Mouse (Mus musculus) left cerebral cortex, postnatal 14 days (tissue): ENCODE measurements at regions not wholly inside any gene's neighbourhood (a gene's known extent, or its start where the extent isn't known, plus 50 kb on each side); places are given as distances from the start of the nearest gene placed in this dataset.

Experiments used
- DNase-seq, 2 experiments: peaks; one replicate each; pipeline ENCODE4 v3.0.0; 2021 to 2022; ENCODE audit warnings: low spot score in 2 of 2, mixed read lengths in 1 of 2
- intact Hi-C: fragments of 180-260 bp; cut with DNase I; formaldehyde crosslinking; loops from one replicate; pipeline ENCODE4 v1.15.1; 2025

DNA sequence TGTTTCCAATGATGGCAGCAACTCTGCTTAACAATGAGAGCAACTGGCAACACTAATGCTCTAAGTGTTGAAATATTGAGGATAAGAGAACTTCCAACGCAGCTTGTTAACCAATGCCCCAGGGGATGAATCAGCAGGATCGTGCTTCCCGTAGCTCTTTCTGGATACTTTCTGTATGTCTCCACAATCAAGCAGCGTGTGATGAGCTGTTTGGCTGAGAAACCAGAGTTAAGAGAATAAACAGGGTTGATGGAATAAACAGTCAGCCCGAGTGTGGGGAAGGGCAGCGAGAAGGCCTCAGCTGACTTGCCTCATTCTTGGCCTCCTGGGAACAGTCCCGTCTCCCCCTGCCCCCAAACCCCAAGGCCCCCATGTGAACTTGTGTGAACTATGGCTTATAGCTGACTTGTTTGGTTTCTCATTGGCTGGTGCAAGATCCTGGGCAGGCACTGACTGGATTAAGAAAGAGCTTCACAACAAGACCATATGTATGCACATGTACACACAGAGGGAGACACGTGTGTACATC lies 264.6 kb upstream of the Rnaseh2b start:
- no peak for DNase-seq
- intact Hi-C loops = no loop called here

DNA sequence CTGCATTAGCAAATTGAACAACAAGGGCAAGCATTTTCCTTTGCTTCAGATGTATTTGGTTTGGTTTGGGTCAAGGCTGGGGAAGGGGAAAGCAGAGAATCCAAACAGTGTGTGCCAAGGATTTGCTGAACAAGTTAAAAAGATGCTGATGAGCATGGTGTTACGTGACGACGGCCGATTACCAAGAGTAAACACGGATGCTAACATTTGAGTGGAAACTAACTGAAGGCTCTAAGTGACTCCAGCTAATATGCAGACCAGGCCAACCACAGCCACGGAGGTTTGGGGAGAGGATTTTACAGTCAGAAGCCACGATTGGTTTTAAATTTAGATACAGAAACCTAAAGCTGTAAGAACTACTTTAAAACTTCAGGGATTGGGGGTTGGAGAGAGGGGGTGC lies 262.3 kb upstream of the Rnaseh2b start:
- intact Hi-C loops = no loop called here
- no peak for DNase-seq

DNA sequence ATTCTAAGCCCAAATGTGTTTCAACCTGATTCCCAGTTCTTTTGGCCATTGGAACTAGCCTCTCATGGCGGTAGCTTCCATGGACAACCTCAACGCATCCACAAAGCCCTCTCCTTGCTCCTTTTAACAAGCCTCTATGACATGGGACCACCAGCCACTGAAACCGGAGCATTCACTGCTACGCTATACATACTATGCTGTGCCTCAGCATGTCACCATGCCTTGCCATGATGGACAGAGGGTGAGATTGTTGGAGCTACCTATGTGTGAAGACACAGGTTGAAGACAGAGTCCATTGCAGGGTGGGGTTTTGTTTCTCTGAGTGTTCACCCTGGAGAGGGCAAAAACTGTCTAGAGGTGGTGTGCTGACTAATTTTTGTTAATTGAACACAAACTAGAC lies 258.7 kb upstream of the Rnaseh2b start:
- intact Hi-C loops = no loop called here
- no peak for DNase-seq

DNA sequence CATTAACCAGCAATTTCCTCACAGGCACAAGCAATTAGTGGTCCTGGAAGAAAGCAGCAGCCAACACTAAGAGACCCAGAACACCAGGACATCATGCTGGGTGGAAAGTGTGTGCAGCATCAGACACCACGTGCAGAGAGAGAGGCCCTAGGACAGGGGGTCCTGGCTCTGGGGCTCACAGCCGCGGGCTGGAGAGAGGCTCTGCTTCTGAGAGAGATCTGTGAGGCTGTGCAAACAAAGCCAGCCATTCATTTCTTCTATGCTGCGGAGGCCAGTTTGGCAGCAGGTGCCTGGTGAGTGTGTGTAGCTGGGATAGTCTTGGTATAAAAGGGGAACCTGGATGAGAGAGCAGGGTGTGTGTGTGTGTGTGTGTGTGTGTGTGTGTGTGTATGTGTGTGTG lies 257.7 kb upstream of the Rnaseh2b start:
- peak; percentile 21 to 31 for DNase-seq
- intact Hi-C loops = no loop called here

DNA sequence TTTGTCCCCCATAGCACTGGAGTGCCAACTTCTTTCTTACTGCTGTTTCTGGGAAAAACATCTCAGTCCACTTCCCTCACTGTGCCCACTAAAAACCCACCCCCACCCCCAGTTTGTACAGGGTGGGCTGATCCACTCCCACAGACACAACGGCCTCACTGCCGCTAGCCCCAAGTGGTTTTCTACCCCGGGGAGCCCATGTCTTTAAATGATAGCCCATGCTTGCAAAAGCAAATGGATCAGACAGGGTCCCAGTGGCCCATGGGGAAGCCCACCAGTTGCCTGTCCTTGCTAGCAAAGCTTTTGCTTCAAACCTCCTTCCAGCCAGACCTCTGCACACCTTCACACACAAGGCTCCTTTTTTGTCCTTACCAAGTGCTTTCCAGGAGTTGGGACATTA lies 257.0 kb upstream of the Rnaseh2b start:
- intact Hi-C loops = no loop called here

DNA sequence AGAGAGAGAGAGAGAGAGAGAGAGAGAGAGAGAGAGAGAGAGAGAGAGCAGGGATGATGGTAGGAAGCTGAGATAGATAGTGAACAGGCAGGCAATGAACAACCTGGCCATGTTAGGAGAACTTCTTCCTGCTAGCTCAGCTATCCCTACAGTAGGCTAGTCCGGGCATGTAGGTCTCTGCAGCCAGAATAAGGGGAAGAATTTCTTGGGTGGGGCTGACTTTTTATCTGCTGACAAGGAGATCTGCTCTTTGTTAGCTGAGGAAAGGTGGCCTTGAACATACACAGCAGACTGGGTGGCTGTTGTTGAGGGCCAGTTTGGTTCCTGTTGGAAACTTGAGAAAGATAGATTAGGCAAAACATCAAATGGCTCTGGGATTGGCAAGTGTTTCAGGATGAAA lies 254.9 kb upstream of the Rnaseh2b start:
- DNase-seq = no peak
- intact Hi-C loops = no loop called here

More for the DNA sequence above, 257.0 kb upstream of the Rnaseh2b start:
- DNase-seq = no peak

DNA sequence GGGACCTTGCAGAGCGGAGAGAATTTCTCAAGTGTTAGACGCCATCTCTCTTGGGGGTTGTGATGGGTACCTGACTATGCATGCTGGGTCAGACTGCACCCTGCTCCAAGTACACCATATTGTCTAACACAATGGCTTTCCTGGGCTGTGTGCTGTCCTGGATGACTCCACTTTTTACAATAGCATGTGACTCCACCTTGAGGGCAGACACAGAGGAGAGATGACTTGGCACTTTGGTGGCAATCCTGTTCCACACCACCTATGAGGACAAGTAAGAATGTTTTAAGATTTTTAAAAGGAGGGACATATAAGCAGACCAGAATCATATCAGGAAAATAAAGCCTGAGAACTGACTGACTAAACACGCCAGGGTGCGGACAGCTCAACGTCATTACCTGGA lies 254.5 kb upstream of the Rnaseh2b start:
- no peak for DNase-seq
- intact Hi-C loops = no loop called here

DNA sequence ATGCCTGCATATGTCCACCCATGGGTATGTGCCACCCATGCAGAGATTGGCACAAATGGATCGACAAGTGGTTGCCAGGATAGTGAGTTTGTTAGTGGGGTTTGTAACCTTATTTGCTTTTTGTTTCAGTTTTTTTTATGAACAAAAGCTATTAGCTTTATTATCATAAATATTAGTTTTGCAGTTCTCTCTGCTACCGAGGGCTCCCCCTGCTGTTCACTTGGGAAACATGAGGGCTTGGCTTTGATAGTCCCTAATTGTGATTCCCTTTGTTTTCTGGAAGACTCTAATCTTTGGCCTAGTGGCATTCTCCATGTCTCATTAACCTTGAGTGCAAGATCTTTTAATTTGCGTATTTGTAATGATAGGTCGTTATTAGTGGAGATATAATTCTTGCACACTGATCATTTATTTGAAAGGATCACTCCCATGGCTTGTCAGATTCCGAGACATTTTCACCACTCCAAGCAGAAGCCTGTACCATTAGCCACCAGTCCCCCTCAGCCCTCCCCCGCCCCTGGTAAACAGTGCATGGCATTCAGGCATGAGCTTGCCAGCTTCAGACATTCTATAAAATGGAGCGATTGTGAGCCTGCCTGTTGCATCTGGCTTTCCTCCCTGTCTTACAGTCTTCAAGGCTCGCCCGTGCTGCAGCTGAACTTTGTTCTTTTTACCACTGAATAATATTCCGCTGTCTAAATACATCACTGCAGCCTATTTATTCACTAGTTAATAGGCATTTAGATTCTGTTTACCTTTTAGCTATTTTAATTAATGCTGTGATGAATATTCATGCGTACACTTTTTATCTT lies 249.9 kb upstream of the Rnaseh2b start:
- peak; percentile 28 to 72 for DNase-seq
- intact Hi-C loops = loop anchor here (1.0 to 10.0 kb wide), 4 partner anchors 360 to 468 kb away; partner anchors contain the start of gene Gucy1b2

DNA sequence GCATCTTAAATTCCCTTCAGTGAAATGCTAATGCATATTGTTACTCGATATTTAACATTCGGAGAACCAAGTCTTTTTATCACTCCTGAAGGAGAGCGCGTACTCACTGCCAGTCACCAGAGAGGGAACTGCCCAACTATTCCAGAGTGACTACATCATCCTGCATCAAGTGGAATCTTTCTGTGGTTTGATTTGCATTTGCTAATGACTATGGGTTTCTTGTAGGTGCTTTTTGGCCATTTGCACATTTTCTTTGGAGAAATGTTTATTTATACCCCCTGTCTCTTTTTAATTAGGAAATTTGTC lies 249.3 kb upstream of the Rnaseh2b start:
- intact Hi-C loops = loop anchor here (10.0 kb wide), 3 partner anchors 388 to 468 kb away; partner anchors contain the start of gene Gucy1b2
- DNase-seq = no peak

DNA sequence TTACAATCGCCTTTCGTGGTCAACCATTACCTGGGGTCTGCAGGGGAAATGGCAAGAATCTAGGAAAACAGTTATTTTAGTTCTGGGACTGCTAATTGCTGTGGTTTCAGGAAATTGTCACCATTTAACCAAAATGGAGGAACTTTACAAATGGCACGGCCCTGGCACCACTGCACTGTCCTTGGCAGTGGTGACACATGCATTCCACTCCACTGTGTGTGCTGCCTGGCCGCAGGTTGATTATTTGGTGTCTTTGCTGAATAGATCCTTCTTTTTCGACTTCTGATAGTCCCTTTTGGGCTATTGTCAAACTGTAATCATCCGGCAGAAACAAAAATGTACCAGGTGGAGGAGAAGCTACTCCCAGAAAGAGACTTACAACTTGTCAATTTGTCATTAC lies 241.4 kb upstream of the Rnaseh2b start:
- intact Hi-C loops = loop anchor here (10.0 kb wide), 1 partner anchor 184 kb away; no protein-coding TSS in a partner anchor
- DNase-seq = no peak

DNA sequence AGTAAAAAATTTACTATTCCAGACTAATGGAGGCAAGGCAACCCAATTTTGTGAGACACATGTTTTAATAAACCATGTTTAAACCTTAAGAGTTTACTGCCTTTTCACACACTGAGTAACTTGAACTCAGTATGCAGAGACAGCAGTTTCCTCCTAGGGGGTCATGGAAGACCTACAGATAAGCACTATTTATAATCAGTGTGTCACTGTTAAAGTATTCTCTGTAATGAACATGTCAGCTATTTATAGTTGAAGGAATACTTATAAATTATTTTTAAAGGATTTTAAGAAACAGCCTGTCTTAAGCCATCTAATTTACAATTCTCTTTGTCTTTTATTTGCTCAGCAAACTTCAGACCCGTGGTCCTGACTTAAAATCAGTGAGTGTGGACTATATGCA lies 240.5 kb upstream of the Rnaseh2b start:
- DNase-seq = no peak
- intact Hi-C loops = loop anchor here (10.0 kb wide), 1 partner anchor 183 kb away; no protein-coding TSS in a partner anchor

DNA sequence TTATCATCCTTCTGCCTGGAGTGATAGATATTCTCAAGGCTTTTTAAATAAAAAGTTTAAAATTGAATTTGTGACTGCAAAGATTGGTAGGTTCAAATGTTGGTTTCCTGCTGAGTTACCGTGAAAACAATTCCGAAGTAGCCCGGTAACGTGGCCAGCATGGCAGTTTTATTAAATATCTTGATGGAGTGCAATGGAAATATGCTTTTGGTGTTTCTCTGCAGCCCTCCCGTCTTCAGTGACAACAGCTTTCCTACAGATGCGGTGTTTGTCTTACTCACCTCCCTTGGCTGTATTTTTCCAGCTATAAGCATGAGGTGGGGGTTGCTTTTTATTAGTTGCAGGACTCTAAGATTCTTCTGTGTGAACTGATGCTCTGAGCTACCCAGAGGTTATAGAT lies 239.4 kb upstream of the Rnaseh2b start:
- intact Hi-C loops = loop anchor here (10.0 kb wide), 1 partner anchor 182 kb away; no protein-coding TSS in a partner anchor
- no peak for DNase-seq

DNA sequence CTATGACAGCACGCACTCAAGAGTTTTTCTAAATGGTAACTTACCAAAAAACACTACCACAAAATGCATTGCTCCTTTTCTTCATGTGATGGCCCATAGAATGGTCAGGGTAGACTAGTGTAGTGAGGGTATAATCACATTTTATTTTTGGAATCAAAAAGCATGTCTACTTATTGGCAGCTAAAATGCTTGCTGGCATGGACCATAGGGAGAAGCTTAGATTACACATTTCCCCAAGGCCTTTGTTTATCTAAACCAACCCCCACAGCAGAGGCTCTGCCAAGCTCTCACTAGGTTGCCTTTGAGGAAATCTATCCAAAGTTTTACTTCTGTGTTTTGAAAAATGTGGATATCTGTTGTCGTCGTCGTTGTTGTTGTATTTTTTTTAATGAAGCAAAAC lies 235.3 kb upstream of the Rnaseh2b start:
- intact Hi-C loops = loop anchor here (10.0 kb wide), 1 partner anchor 178 kb away; no protein-coding TSS in a partner anchor
- DNase-seq = no peak

DNA sequence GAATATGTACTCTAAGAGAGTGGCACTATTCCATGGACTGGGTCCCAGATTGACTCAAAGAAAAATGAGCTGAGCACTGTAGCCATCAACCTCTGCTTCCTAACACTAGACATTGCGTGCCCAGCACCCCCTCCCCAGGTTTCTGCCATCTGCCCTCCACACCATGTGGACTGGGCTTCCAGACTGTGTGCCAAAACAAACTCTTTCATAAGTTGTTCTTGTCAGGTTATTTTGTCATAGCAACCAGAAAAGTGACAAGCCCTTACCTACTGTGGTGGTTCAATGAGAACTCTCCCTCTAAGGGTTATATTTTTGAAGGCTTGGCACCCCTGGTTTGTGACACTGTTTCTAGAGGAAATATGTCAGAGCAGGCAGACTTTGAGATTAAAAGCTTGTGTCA lies 234.3 kb upstream of the Rnaseh2b start:
- no peak for DNase-seq
- intact Hi-C loops = loop anchor here (10.0 kb wide), 1 partner anchor 177 kb away; no protein-coding TSS in a partner anchor

DNA sequence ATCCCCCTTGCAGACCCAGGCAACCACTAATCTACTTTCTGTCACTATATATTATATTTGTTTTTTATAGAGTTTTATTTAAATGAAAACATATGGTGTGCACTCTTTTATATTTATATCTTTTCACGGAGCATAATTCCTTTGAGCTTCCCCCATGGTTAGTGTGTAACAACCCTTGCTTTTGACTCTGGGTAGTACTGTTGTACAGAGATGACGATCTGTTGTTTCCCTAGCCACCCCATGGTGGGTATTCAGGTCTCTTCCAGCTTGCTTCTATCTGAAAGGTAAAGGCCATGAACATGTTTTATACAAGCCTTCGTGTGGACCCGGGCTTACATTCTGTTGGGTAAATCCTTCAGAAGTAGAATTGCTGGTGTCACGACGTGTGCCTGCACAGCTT lies 221.2 kb upstream of the Rnaseh2b start:
- intact Hi-C loops = no loop called here
- DNase-seq = no peak

DNA sequence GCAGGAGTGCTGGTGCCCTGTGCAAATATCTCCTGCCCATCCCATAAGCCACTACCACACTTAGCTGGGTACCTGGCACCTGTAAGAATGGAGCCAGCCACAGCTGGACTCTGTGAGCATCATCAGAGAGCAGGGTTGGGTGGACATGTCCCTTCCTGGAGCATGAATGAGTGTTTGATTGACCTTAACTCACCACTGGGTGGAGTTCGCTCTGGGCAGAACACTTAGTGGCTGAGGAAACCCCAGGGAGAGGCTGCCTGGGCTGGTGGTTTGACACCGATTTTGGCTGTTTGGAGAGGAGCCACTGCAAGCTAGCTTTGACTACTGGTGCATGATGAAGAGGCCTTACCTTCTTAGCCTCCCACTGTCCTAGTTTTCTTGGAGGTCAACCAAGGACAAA lies 208.3 kb upstream of the Rnaseh2b start:
- peak in 1 of 2 experiments; percentile 4 for DNase-seq
- intact Hi-C loops = no loop called here

DNA sequence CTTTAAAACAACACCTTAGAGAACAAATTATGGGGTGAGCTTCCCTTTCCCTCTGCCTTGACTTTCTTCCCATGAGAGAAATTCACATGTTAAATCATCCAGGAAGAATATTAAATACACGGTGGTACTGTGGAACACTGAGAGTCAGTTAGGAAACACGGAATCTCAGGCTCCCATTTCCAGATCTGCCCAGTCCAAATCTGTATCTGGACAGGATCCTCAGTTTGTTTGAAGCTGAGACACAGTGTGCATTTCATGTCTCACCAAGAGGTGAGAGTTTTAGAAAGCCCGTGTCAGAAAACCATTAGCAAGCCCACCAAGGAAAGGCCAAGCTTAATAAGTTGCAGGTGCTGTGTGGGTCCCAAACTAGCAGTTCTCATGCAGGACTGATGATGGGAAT lies 204.2 kb upstream of the Rnaseh2b start:
- intact Hi-C loops = no loop called here
- no peak for DNase-seq

DNA sequence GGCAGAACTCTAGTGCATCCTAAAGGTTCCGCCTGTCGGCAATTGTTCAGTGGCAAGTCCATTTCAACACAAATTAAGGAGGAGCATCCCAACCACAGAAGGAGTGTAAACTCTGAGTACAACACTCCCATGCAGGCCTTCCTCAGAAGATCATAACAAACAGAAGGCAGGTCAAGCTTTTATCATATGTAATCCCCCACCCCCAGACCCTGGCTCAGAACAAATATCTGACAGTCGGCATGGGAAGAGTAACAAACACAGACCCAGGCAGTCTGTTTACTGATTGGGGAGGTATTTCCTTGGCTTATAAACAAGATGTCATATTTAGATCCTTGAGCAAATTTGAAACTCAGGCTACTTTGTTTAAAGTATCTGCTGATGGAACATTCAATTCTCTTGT lies 174.9 kb upstream of the Rnaseh2b start:
- no peak for DNase-seq
- intact Hi-C loops = no loop called here

DNA sequence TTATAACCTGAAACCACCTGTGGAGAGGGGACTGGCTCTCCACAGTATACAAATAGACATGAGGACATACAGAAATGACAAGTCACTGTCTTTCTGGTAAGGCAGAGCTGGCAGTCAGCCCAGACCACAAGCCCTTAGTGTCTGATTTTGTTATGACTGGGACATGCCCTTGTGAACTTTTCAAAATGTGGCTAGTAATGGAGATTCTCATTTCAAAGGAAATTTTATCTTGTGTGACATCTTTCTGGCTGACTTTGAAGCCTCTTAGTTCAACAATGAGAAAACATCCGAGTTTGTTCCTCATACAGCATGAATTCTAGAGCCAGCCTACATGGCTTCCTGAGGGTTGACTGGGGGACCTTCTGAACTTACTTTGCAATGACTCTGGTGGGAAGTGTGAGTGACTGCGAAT lies 173.8 kb upstream of the Rnaseh2b start:
- intact Hi-C loops = no loop called here
- DNase-seq = no peak

DNA sequence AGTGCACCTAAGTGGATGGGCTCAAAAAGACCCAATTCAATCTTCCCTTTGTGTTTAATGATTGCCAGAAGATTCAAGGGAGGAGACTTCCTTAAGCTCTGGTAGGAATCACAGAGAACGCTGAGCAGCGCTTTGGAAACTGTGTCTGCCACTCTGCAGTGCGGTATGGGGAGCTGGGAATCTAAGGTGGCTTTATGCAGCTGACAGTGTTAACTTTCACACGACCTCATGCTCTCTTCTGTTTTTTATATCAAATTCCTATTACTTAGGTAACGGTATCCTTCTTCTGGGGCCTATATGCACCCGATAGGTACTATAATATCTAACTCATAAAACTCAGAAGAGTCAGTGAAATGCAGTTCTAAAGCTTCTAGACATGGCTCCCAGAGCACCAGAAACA lies 163.5 kb upstream of the Rnaseh2b start:
- intact Hi-C loops = no loop called here

DNA sequence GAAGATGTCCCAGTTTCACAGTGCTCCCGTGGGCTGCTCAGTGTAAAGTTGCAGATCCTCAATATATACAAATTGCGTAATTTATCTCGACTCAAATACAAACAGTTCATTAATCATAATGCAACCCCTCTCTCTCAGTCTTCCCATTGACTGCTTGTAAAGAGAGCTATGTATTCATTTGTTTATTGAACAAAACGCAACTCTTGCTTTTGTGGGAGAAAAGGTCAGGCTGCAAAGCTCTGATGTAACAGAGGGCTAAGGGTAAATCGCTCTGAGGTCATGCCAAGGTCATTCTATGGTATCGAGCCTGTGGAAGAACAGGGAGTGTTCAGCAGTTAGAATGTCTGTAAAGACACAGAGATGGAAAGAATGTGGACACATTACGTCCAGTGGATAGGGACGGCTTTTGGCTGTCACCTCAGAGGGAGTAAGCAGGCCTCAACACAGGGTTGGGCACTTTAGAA lies 160.0 kb upstream of the Rnaseh2b start:
- intact Hi-C loops = no loop called here
- DNase-seq = no peak

More for the DNA sequence above, 163.5 kb upstream of the Rnaseh2b start:
- DNase-seq = no peak
